15 mouse cellular contexts compared by ENCODE assay signal in genomic region chr14:115039524-115039923, GRCm38 (mm10). TPM values are rescaled to one million over a fixed set of nuclear protein-coding genes. Genes with fewer than 3 reads are reported as not detected.
A peak's percentile ranks its signal among the peaks of the same experiment; 100 is the strongest.
DNase-seq lines count a peak whose midpoint lies in the region; ATAC-seq lines count a peak whose summit lies in the region.
"Had no signal": no experiment of that assay in that cellular context is flagged by ENCODE, and none has a peak within 500 bp of the region (broad histone marks: within the 10 kb centered on the region; RNA-seq: fewer than 3 reads in every experiment).

No protein-coding gene starts in this region.

- H3K27ac ChIP-seq in heart, embryonic 14.5 days (replicated peaks in 1 of 2; ENCODE audit: control insufficient read depth in 1 of 2, insufficient read depth in 1 of 2, low read depth in 2 of 2, low read length in 2 of 2): no peak overlapping the region
- H3K27ac ChIP-seq in lung, embryonic 16.5 days (ENCODE audit: low read length): no peak overlapping the region
- H3K27ac ChIP-seq in liver, embryonic 12.5 days: no peak overlapping the region
- H3K27ac ChIP-seq: heart, adult 2 months had no signal

- peak overlapping the region; percentile 95 for H3K4me2 ChIP-seq in heart, embryonic 14.5 days (ENCODE audit: low read length)
- H3K4me2 ChIP-seq in lung, embryonic 16.5 days (ENCODE audit: low read depth, low read length): peak overlapping the region; percentile 79
- H3K4me2 ChIP-seq in liver, embryonic 12.5 days: peak overlapping the region; percentile 96; the same call in 1 of the 2 replicates

- no peak for ATAC-seq in heart, embryonic 14.5 days (ENCODE audit: insufficient number of reproducible peaks, insufficient read depth, low FRiP score, low read depth)
- ATAC-seq in lung, embryonic 16.5 days (ENCODE audit: low read depth): no peak
- ATAC-seq in liver, embryonic 12.5 days: no peak

- no peak for DNase-seq in heart, postnatal 10 days
- DNase-seq in lung, adult 18-20 months: no peak
- DNase-seq in MEL-GATA-1-ER (ENCODE audit: extremely low read depth, low read depth): peak; percentile 67
- no peak for DNase-seq in left cerebral cortex, postnatal 36 days (ENCODE audit: low spot score in 2 of 2)
- DNase-seq in thymus, postnatal 14 days: no peak
- DNase-seq: adrenal gland, postnatal 36 days; B cell, adult 2 months; heart, adult 2 months; lung, postnatal 4 days; midbrain, embryonic 14.5 days; thymus, adult 18-20 months had no signal

- intact Hi-C loops in heart, postnatal 10 days (cut with DNase I): loop anchor here (2.0 kb wide), 1 partner anchor 23 kb away; no protein-coding TSS in a partner anchor
- intact Hi-C loops in left cerebral cortex, postnatal 36 days (cut with DNase I): no loop called here

- peaks cover 2 to 14% of the 10 kb centered on the region in 2 experiments for H3K4me1 ChIP-seq in heart, embryonic 14.5 days (ENCODE audit: control insufficient read depth in 2 of 2, insufficient read depth in 2 of 2, low read length in 2 of 2)
- peaks cover 12% of the 10 kb centered on the region for H3K4me1 ChIP-seq in lung, embryonic 16.5 days (replicated peaks; ENCODE audit: control insufficient read depth, insufficient read depth, low read length)
- H3K4me1 ChIP-seq in liver, embryonic 12.5 days: peaks cover 26% of the 10 kb centered on the region

- no peaks in the 10 kb centered on the region for H3K9me3 ChIP-seq in heart, embryonic 14.5 days (ENCODE audit: control insufficient read depth, low read length)
- no peaks in the 10 kb centered on the region for H3K9me3 ChIP-seq in lung, embryonic 16.5 days (ENCODE audit: control insufficient read depth, low read length)
- H3K9me3 ChIP-seq in liver, embryonic 12.5 days (replicated peaks): no peaks in the 10 kb centered on the region

- no peak overlapping the region for H3K9ac ChIP-seq in heart, embryonic 14.5 days (ENCODE audit: low read length)
- H3K9ac ChIP-seq in lung, embryonic 16.5 days (ENCODE audit: low read length): no peak overlapping the region
- H3K9ac ChIP-seq in liver, embryonic 12.5 days: peak overlapping the region; percentile 97; the same call in 1 of the 2 replicates

- 75% methylated on average over 5 of the region's 5 CpGs for WGBS in heart, embryonic 14.5 days
- WGBS in lung, embryonic 16.5 days: 41% methylated on average over 5 of the region's 5 CpGs
- WGBS in liver, embryonic 12.5 days (ENCODE audit: insufficient replicate concordance): 66% methylated on average over 5 of the region's 5 CpGs

- no peak overlapping the region; a peak in 1 of 4 replicates for H3K4me3 ChIP-seq in heart, embryonic 14.5 days (ENCODE audit: control insufficient read depth in 1 of 2, insufficient read depth in 1 of 2, low read depth in 1 of 2, low read length in 2 of 2)
- no peak overlapping the region for H3K4me3 ChIP-seq in lung, embryonic 16.5 days (ENCODE audit: low read length)
- H3K4me3 ChIP-seq in liver, embryonic 12.5 days: no peak overlapping the region

- H3K27me3 ChIP-seq in heart, embryonic 14.5 days (ENCODE audit: control insufficient read depth, insufficient read depth, low read length): no peaks in the 10 kb centered on the region
- peaks cover 5% of the 10 kb centered on the region for H3K27me3 ChIP-seq in lung, embryonic 16.5 days (ENCODE audit: control insufficient read depth, insufficient read depth, low read depth, low read length)
- no peaks in the 10 kb centered on the region for H3K27me3 ChIP-seq in liver, embryonic 12.5 days (replicated peaks)

- peaks cover 19% of the 10 kb centered on the region for H3K36me3 ChIP-seq in heart, embryonic 14.5 days (ENCODE audit: control insufficient read depth, insufficient read depth, low read length)
- peaks cover 12% of the 10 kb centered on the region for H3K36me3 ChIP-seq in lung, embryonic 16.5 days (ENCODE audit: control insufficient read depth, insufficient read depth, low read length)
- peaks cover 19% of the 10 kb centered on the region for H3K36me3 ChIP-seq in liver, embryonic 12.5 days

RNA-seq across cellular contexts. Expression of gene Gpc5, which starts 52.5 kb away (rescaled TPM):
- 0.22 and 0.32 TPM in 2 replicates for polyA plus RNA-seq in heart, embryonic 14.5 days (2014; fragmentation: Nextera tagmentation; extraction: Ambion mirVana)
- not detected for total RNA-seq in heart, postnatal 10 days (2021)
- 0.11 and 0.19 TPM in 2 replicates for polyA plus RNA-seq in lung, embryonic 16.5 days (2015; fragmentation: Nextera tagmentation; extraction: Ambion mirVana)
- polyA plus RNA-seq in liver, embryonic 12.5 days (2016; fragmentation: Nextera tagmentation; extraction: Ambion mirVana): not detected in 2 replicates
- total RNA-seq in left cerebral cortex, postnatal 36 days (2021): 10 to 100 TPM; 31.3 to 34.0 TPM
- total RNA-seq: heart, adult 2 months had no signal
- polyA plus RNA-seq: activated CD4-positive, CD25-positive, alpha-beta regulatory T cell, adult 4 months; heart, adult 2 months had no signal
